Mouse (Mus musculus) T-helper 2 cell (primary cell): Measurements from ENCODE around the gene Fbxl19.

ENCODE experiments used
- in situ Hi-C: fragments of 300-600 bp; cut with MboI, MseI; formaldehyde crosslinking; loops from one replicate; pipeline ENCODE4 v1.15.1; 2025; ENCODE audit warnings: high pct_unique_total_duplicates

Gene Fbxl19

GRCm38 (mm10) chr7:127744366-127745045 is at the start of gene Fbxl19:
TSS of gene Fbxl19 (plus strand) at chr7:127744543.
- in situ Hi-C loops, result loop anchor here (25.0 kb wide), 1 partner anchor 1782 kb away; no protein-coding TSS in a partner anchor

- in situ Hi-C loops, result loop anchor here (10.0 kb wide), 1 partner anchor 704 kb away; no protein-coding TSS in a partner anchor
These were observed 45.4 kb upstream of the Fbxl19 start for GRCm38 (mm10) chr7:127698986-127699385.

- in situ Hi-C loops, result no loop called here
These were observed 43.5 kb upstream of the Fbxl19 start for GRCm38 (mm10) chr7:127700712-127701331.

- in situ Hi-C loops, result no loop called here
These were observed 40.7 kb upstream of the Fbxl19 start for GRCm38 (mm10) chr7:127703561-127704178.

- in situ Hi-C loops, result no loop called here
These were observed 39.7 kb upstream of the Fbxl19 start for GRCm38 (mm10) chr7:127704598-127704997.

GRCm38 (mm10) chr7:127705706-127706105 is 38.6 kb upstream of the Fbxl19 start:
- in situ Hi-C loops, result no loop called here

GRCm38 (mm10) chr7:127707045-127707956 is 37.0 kb upstream of the Fbxl19 start:
- in situ Hi-C loops, result no loop called here

- in situ Hi-C loops, result no loop called here
These were observed 36.5 kb upstream of the Fbxl19 start for GRCm38 (mm10) chr7:127707957-127708206.

- in situ Hi-C loops, result no loop called here
These were observed 35.9 kb upstream of the Fbxl19 start, which contains the start of gene Bcl7c for GRCm38 (mm10) chr7:127708207-127709078. TSS of gene Bcl7c (minus strand) at chr7:127708933.

GRCm38 (mm10) chr7:127709261-127709979 is 34.9 kb upstream of the Fbxl19 start:
- in situ Hi-C loops, result no loop called here

GRCm38 (mm10) chr7:127711031-127711430 is 33.3 kb upstream of the Fbxl19 start:
- in situ Hi-C loops, result no loop called here

GRCm38 (mm10) chr7:127711456-127711855 is 32.9 kb upstream of the Fbxl19 start:
- in situ Hi-C loops, result no loop called here

- in situ Hi-C loops, result no loop called here
These were observed 31.6 kb upstream of the Fbxl19 start, which contains the start of gene Ctf1 for GRCm38 (mm10) chr7:127712461-127713385. TSS of gene Ctf1 (plus strand) at chr7:127712736.

- in situ Hi-C loops, result no loop called here
These were observed 29.5 kb upstream of the Fbxl19 start for GRCm38 (mm10) chr7:127714816-127715215.

- in situ Hi-C loops, result no loop called here
These were observed 27.4 kb upstream of the Fbxl19 start for GRCm38 (mm10) chr7:127716992-127717391.

- in situ Hi-C loops, result no loop called here
These were observed 26.0 kb upstream of the Fbxl19 start for GRCm38 (mm10) chr7:127718339-127718738.

- in situ Hi-C loops, result no loop called here
These were observed 25.1 kb upstream of the Fbxl19 start for GRCm38 (mm10) chr7:127719258-127719657.

GRCm38 (mm10) chr7:127725490-127725889 is 18.9 kb upstream of the Fbxl19 start:
- in situ Hi-C loops, result loop anchor here (25.0 kb wide), 1 partner anchor 1763 kb away; no protein-coding TSS in a partner anchor

GRCm38 (mm10) chr7:127725924-127726323 is 18.4 kb upstream of the Fbxl19 start:
- in situ Hi-C loops, result loop anchor here (25.0 kb wide), 1 partner anchor 1764 kb away; no protein-coding TSS in a partner anchor
